Mouse (Mus musculus) neural tube, embryonic 10.5 days (tissue): ENCODE measurements around the gene Efemp1.

Experiments
- DNase-seq: peaks from one replicate; pipeline ENCODE4 v3.0.0-alpha.2; 2017; ENCODE audit warnings: low spot score; ENCODE audit errors: extremely low spot score

The Efemp1 gene

GRCm38 (mm10) chr11:28853102-28853800 lies at the start of gene Efemp1:
Gene Efemp1 (plus strand): TSS chr11:28853204.
- peak; percentile 65 for DNase-seq

- no peak for DNase-seq
Measured at GRCm38 (mm10) chr11:28808685-28809084, 44.3 kb upstream of the Efemp1 start.

- DNase-seq, result no peak
Measured at GRCm38 (mm10) chr11:28811874-28812273, 41.1 kb upstream of the Efemp1 start.

DNA sequence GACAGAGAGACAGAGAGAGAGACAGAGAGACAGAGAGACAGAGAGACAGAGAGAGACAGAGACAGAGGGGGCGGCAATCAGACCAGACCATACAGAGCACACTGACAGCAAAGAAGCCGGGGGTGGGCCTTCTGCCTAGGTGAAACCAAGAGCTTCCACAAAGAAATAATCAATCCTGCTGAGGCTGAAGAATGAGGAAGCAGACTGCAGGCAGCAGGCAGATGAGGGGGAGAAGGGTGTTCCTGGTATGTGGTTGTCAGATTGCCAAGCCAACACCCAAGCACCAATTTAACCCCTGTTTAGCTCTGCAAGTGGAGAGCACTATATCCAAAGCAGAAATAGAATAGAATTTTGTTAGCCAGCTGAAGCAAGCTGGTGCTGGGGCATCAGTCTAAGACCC lies 40.4 kb upstream of the Efemp1 start:
- no peak for DNase-seq

DNA sequence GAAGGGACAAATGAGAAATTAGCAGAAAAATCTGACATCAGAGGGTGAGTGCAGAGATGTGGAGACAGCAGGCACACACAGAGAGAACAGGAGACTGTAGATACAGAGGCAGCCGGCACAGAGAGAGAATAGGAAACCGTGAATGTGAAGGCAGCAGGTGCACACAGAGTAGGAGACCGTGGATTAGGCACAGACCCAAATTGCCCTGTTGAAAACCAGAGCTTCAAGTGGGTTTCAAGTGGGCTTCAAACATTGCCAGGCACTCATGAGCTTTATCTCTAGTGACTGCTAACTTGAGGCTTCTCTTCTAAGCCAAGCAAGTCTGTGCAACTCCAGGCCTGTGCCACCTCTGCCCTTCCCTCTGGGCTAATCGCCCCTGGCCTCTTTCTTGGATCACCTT lies 35.6 kb upstream of the Efemp1 start:
- no peak for DNase-seq

- no peak for DNase-seq
Measured at GRCm38 (mm10) chr11:28826950-28827349, 26.1 kb upstream of the Efemp1 start.

DNA sequence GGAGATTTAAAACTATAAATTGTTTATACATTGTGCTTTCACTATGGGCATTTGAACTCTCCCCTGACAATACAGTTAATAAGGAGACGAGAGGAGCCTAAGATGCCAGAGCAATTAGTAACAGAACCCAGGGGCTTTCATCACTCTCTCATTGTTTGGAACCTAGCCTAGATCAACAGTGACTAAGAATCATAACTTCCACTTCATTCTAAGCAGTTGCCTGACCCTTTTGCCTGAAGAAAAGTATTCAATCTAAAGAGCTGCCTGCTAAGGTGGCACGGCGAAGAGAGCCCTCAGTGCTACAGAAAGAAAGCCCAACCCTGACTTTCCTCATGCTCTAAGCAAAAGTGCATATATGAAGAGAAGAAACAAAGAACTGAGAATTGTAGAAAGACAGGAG lies 19.2 kb upstream of the Efemp1 start:
- DNase-seq, result no peak

DNA sequence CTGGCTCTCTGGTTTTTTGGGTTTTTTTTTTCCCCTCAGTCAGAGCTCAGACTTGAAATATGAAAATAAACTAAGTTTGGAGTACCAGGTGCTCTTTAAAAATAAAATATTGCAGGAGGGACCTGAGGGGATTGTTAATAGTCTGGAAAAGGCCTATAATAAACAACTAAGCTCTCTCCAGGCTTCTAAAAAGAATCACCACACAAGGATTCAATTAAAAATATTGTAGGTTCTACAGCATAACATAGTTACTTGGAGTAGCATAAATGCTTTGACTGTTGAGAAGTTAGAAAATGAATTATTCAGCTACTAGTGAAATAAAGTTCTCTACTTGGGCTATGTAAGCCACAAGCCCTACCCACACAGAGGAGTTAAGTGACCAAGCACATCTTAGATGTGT lies 17.9 kb upstream of the Efemp1 start:
- no peak for DNase-seq

GRCm38 (mm10) chr11:28849841-28850240 lies 3.2 kb upstream of the Efemp1 start:
- DNase-seq, result no peak

- no peak for DNase-seq
Measured at GRCm38 (mm10) chr11:28851645-28852044, 1.4 kb upstream of the Efemp1 start.

DNA sequence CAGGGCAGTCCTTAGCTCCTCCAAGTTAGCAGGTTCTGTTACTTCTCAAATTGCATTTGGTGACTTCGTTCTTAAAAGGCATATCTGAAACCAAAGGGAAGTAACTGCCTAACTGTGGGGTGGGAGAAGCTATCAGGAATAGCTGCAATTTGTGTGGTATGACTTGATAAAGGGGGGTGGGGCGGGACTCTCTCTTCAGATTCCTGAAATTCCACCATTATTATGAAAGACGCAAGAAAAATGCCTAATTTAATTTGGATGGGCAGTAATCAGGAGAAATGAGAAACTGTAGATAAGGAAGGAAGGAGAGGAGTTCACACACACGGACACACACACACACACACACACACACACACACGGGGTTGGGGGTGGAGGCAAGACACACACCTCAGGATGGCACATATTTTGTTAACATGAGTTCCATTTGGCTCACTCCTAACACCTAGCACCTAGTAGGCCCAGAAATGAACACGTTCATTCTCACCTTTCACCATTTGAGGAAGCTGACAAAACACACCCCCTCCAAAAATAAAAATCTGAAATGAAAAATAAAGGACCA lies 564 bp upstream of the Efemp1 start:
- no peak for DNase-seq

DNA sequence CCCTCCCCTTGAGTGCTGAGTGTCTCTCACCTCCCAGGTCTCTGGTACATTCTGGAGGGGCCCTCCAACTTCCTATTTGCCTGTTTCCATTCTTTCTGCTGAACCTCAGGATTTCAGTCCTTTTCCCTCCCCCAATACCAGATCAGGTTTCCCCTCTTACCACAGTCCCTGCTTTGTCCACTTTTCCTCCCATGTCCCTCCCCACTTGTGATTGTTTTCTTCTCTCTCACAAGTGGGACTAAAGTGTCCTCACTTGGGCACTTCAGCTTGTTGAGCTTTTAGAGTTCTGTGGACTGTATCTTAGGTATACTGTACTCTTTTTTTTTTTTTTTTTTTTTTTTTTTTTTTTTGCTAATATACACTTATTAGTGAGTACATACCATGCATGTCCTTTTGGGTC lies 6.1 kb downstream of the Efemp1 start:
- DNase-seq, result no peak

GRCm38 (mm10) chr11:28869129-28869528 lies 16.1 kb downstream of the Efemp1 start:
- no peak for DNase-seq

GRCm38 (mm10) chr11:28881381-28881976 lies 28.5 kb downstream of the Efemp1 start:
- DNase-seq, result no peak

DNA sequence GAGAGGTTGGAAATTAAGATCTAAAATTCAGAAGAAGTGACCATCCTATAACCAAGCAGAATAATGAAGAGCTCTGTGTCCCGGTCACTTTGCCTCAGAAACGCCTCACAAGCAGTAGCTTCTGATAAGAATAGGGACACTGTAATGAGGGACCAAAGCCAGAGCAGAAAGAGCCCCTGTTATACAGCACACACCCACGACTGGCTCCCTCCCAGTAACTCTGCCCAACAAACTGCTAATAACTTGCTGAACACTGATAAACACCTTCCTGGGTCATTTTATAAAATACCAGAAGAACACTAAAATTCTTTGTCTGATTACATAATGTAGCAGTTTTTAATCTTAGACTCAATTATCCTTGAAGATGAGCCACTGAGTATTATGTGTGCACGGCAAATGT lies 30.1 kb downstream of the Efemp1 start:
- DNase-seq, result no peak

DNA sequence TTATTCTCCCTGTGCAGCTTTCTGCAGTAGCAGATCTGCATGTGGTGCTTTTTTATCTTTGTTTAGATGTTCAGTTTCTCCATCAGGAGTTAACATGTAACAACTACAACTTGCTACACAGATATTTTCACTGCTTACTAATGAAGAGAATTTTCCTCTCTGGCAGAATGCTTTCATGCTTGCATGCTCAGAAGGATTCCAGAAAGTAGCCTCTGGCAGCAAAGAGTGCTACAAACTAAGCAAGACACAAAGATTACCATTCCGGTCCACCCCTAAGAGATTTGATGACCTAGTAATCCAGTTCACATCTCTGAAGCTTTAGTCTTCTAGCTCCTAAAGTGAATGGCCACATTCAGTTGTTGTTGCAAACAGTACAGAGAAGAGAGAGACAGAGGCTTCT lies 36.5 kb downstream of the Efemp1 start:
- no peak for DNase-seq

- no peak for DNase-seq
Measured at GRCm38 (mm10) chr11:28891515-28891914, 38.5 kb downstream of the Efemp1 start.

DNA sequence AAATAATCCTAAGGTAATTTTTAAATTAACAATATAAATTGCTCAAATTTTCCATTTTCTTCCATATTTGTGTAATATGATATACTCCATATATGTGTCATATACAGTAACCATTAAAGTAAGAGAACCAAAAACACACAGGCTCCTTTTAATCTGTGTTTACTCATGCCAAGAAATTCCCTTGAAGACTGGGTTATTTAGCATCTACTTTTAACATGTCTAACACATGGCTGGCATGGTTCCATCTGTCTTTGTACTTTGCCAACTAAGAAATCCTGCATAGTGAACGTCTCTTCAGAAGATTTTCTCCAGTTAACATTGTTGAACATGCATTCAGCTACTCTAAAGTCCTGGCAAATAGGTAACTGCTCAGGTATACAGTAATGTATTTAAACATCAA lies 46.4 kb downstream of the Efemp1 start:
- no peak for DNase-seq

GRCm38 (mm10) chr11:28904596-28904995 lies 51.6 kb downstream of the Efemp1 start:
- DNase-seq, result no peak

DNA sequence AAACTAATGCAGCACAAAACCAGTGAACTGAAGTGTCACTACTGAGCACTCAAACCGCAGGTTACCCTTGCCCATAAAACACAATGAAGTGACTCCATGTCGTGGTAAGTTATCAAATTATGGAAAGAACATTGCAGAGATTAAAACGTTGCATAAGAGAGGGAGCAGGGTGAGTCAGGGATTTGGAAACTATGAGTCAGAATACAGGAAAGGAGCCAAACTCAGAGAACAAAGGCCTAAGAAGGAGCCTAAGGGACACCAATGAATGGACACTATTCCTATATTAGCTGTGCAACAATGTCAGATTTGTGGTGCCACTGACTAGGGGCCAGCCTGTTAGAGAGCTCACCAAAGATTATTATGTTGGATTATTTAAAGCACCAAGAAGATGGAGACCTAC lies 53.3 kb downstream of the Efemp1 start:
- DNase-seq, result no peak

DNA sequence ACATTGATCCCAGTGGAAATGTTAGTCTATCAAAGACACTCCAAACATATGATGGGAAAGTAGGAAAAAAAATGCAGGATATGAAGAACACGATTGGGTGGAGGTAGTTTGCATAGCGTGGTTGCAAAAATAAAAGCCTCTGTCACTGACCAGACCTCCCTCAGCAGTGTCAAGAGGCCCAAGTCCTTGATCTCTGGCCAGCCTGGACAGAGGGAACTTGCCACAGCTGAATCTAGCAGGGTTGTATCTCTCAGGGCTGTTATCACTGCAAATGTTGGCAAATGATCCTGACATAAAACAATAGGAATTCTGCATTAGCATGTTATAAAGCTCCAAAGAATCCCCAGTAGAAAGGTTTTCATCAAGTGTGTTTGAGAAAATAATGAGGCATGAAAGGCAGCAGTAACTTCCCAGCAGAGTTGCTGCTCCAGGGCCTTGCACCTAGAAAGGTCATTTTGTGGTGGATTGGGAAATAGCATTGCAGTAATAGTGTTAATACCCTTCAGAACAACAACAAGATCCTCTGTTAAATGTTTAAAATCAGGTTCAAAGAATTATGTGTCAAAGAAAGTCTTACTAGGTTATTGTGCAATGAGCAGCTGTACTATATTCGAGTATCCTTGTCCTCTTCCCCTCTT lies 56.0 kb downstream of the Efemp1 start:
- no peak for DNase-seq

DNA sequence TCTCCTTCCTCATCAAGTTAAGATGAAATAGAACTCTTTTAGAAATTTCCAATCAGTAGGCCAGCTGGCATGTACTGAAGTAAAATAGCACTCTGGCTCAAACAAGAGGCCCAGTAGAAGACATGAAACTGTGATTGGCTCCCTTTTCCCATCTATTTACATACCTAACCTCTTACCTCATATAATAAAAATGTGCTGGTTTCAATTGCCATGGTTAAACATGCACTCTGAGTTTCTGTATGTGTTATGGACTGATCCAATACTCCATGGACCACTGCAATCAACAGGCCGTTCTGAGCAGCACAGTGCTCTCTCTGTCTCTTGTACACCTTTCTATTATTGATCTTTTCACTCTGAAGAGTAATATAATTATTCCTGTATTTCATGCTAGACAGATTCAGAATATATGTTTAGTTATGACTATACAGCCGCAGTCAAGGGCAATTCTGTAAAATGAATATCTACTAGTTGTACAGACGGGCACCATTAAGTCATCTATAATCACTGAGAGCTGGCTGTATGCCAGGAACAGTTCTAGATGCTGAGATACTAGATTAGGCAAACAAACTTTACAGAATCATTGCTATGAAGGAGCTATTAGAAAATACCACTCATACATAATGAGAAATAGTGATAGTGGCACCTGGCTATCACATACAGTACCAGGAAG lies 59.6 kb downstream of the Efemp1 start:
- DNase-seq, result no peak
